Mouse (Mus musculus): ENCODE data around the gene Fig4.

DNA sequence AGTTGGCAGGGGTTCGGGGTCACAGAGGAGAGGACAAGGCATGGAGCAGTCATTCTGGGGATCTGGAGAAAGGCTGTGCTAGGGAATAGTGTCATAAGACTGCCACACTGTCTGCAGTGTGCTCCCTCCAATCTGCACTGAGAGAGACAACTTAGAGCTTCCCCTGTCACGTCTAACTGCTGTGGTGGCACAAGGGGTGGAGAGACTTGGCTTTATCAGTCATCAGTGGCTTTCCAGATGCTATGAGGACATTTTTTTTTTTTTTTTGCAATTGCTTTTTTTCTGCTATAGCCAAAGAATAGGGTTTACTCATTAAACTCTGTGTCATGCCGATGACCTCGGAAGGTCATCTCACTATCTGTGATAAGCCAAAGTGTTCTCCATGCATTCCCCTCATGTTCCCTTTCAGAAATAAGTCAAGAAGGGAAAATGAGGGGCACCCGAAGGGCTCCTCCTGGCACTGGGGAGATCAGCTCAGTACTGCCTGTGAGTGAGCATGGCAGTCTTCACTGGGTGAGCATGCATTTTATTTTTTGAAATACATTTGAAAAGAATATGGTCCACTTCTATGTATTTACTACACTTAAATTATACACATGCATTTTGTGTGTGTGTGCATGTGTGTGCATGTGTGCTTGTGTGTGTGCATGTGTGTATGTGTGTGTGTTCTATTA lies 55.1 kb downstream of the Fig4 start:
- TF ChIP-seq E2F4 (IDR thresholded peaks at IDR 0.05; ENCODE audit: insufficient read depth) = no peak
- TF ChIP-seq POLR2A (IDR thresholded peaks at IDR 0.05; ENCODE audit: insufficient read length, low read depth) = no peak
- no peak for TF ChIP-seq USF1 (IDR thresholded peaks at IDR 0.05; ENCODE audit: low read depth)
- TF ChIP-seq MYOG (IDR thresholded peaks at IDR 0.05; ENCODE audit: control insufficient read depth in 1 of 3, insufficient read depth in 1 of 3, insufficient read length in 2 of 3, low read depth in 2 of 3) = no peak
- TF ChIP-seq MYOD1 (IDR thresholded peaks at IDR 0.05; ENCODE audit: control insufficient read depth in 1 of 3, insufficient read length in 2 of 3, low read depth in 2 of 3) = no peak
- TF ChIP-seq TCF12 (IDR thresholded peaks at IDR 0.05; ENCODE audit: insufficient read depth, poor library complexity, severe bottlenecking) = no peak
- TF ChIP-seq POLR2AphosphoS2 (IDR thresholded peaks at IDR 0.05; ENCODE audit: insufficient read length, low read depth) = no peak
- no peak for TF ChIP-seq CEBPB (IDR thresholded peaks at IDR 0.05; ENCODE audit: insufficient read depth, poor library complexity, severe bottlenecking)
- TF ChIP-seq SRF (IDR thresholded peaks at IDR 0.05; ENCODE audit: control insufficient read depth, insufficient read length, low read depth) = no peak

Measured in myocyte (in vitro differentiated cells).